Mouse (Mus musculus): ENCODE results near the gene Terf2ip.

DNA sequence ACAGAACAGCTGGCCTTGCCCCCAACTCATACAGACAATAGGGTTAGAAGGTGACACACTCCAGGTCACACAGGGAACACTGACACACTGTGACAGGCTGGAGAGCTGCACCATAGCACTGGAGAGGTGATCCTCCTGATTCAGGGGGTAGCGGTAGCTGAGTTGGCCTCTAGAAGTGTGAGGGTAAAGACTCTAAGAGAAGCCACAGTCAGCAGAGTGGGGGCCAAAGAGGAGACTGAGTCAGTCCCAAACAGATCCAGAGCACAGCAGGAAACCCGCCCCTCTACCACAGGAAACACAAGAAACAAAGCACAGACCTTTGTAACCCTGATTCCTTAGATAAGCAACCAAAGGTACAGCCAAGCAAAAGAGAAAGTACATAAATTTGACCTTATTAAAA is 34.9 kb upstream of the Terf2ip start:
- no peak for TF ChIP-seq GATA1 (IDR thresholded peaks at IDR 0.05; ENCODE audit: borderline replicate concordance, low read length)
- TF ChIP-seq FLI1 (IDR thresholded peaks at IDR 0.05; ENCODE audit: low read length), result no peak

Measured in megakaryocyte, embryonic 14.5 days (primary cell).